Mouse (Mus musculus) myocyte (in vitro differentiated cells): ENCODE results near the gene Tmprss3.

Experiments used
- MYOD1 ChIP-seq, 3 experiments: IDR thresholded peaks; one replicate each; pipeline ENCODE4 v1.6.1; 2011; ENCODE audit warnings: control low read depth in 2 of 3, low read depth in 2 of 3, mild to moderate bottlenecking in 2 of 3, moderate library complexity in 1 of 3; ENCODE audit not compliant: insufficient read length in 2 of 3, control insufficient read depth in 1 of 3
- MYOG ChIP-seq, 3 experiments: IDR thresholded peaks; one replicate each; pipeline ENCODE4 v1.6.1; 2011; ENCODE audit warnings: control low read depth in 2 of 3, low read depth in 2 of 3, mild to moderate bottlenecking in 2 of 3; ENCODE audit not compliant: insufficient read length in 2 of 3, control insufficient read depth in 1 of 3, insufficient read depth in 1 of 3
- POLR2A ChIP-seq: IDR thresholded peaks from one replicate; pipeline ENCODE4 v1.6.1; 2011; ENCODE audit warnings: low read depth, mild to moderate bottlenecking, control low read depth, moderate library complexity; ENCODE audit not compliant: insufficient read length
- USF1 ChIP-seq: IDR thresholded peaks from one replicate; pipeline ENCODE4 v1.6.1; 2011; ENCODE audit warnings: low read depth, mild to moderate bottlenecking, control low read depth, moderate library complexity

DNA sequence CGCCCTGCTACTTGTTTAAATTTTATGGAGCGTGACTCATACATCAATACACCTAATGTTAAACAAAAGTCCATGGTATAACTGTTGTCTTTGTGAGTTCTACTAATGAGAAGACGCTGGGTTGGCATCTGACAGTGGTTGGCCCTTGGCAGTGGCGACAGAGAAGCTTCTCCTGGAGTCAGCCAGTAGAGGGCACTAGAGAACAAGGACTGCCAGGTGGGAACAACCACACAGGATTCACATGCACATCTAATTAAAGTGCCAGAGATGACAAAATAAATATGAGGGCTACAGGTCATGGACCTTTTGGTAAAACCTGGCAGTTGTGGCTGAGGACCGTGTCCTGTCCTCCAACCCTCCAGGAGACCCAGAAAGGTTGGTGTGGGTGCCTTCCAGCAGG is 60.4 kb downstream of the Tmprss3 start:
- TF ChIP-seq POLR2A = no peak
- TF ChIP-seq MYOD1 (IDR thresholded peaks at IDR 0.05; ENCODE audit: control insufficient read depth in 1 of 3, insufficient read length in 2 of 3, low read depth in 2 of 3) = no peak
- no peak for TF ChIP-seq USF1
- no peak for TF ChIP-seq MYOG (IDR thresholded peaks at IDR 0.05; ENCODE audit: control insufficient read depth in 1 of 3, insufficient read depth in 1 of 3, insufficient read length in 2 of 3, low read depth in 2 of 3)
